Mouse (Mus musculus) hindbrain, embryonic 14.5 days (tissue): ENCODE data around the gene Grid2. TPM values are rescaled to one million over a fixed set of nuclear protein-coding genes. Genes with fewer than 3 reads are reported as not detected.
"Not testable (repeated sequence)": the region's sequence is repeated elsewhere in the genome, so short reads cannot be mapped to it uniquely, and the experiment has no call there.

Experiments
- ATAC-seq: fragments of 200-750 bp; cut with Nextera tagmentation; 2 replicates; pipeline ENCODE4 v1.8.0; 2017; ENCODE audit warnings: moderate number of reproducible peaks, mild to moderate bottlenecking, moderate TSS enrichment, moderate library complexity; ENCODE audit not compliant: low FRiP score
- DNase-seq: peaks from one replicate; pipeline ENCODE4 v3.0.0-alpha.2; 2015; ENCODE audit warnings: low spot score
- H3K27ac ChIP-seq: fragments of 300-500 bp; sonication (generic); 2 replicates; pipeline ENCODE4 v1.5.1; 2014; ENCODE audit warnings: mild to moderate bottlenecking, moderate library complexity
- H3K27me3 ChIP-seq: fragments of 300-500 bp; sonication (generic); 2 replicates; pipeline ENCODE4 v1.6.1; 2014; ENCODE audit warnings: mild to moderate bottlenecking, low read length, mixed read lengths; ENCODE audit not compliant: control insufficient read depth, insufficient read depth
- H3K36me3 ChIP-seq: fragments of 300-500 bp; sonication (generic); replicated peaks from 2 replicates; pipeline ENCODE4 v1.6.1; 2014; ENCODE audit not compliant: control insufficient read depth, insufficient read depth
- H3K4me1 ChIP-seq: fragments of 300-500 bp; sonication (generic); replicated peaks from 2 replicates; pipeline ENCODE4 v1.6.1; 2014; ENCODE audit warnings: antibody characterized with exemption, low read length, mixed read lengths; ENCODE audit not compliant: control insufficient read depth, insufficient read depth
- H3K4me2 ChIP-seq: fragments of 300-500 bp; sonication (generic); replicated peaks from 2 replicates; pipeline ENCODE4 v1.6.1; 2014; ENCODE audit warnings: mild to moderate bottlenecking, moderate library complexity
- H3K4me3 ChIP-seq: fragments of 300-500 bp; sonication (generic); replicated peaks from 2 replicates; pipeline ENCODE4 v1.5.1; 2014; ENCODE audit warnings: mild to moderate bottlenecking, low read length
- H3K9ac ChIP-seq: fragments of 300-500 bp; sonication (generic); 2 replicates; pipeline ENCODE4 v1.6.1; 2014
- H3K9me3 ChIP-seq: fragments of 300-500 bp; sonication (generic); 2 replicates; pipeline ENCODE4 v1.6.1; 2016; ENCODE audit warnings: low read length; ENCODE audit not compliant: control insufficient read depth
- WGBS: fragments of 180-500 bp; shearing (Covaris S2); extraction: QIAGEN DNeasy Blood & Tissue Kit; methylation state at CpG from one replicate; pipeline ENCODE4 v1.1.7; 2014; 5-methylcytosine and 5-hydroxymethylcytosine counted together
- polyA plus RNA-seq: library from polyadenylated mRNA; unstranded; fragments of >200 nt; fragmentation: Nextera tagmentation; extraction: Ambion mirVana; gene quantifications from 2 replicates; pipeline ENCODE4 v1.2.1, GENCODE M21; 2014

Grid2 gene
- polyA plus RNA-seq, 1 experiment from 2014 or later = 18.1 TPM

DNA sequence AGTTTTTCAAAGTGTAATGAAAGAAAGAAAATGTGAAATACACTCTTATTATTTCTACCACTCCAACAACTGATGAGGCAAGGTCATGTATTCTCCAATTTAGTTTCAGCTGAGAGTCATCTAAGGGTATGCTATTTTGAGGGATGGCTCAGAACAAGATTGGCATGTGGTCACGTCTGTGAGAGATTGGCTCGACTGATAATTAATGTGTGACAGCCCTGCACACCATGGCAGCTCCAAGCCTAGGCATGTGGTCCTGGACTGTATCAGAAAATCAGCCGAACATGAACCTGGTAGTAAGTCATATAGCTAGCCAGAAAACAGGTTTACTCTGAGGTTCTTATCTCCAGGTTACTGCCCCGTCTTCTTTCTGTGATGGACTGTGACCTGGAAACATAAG, 292.1 kb downstream of the Grid2 start:
- no peak for DNase-seq
- no peak for ATAC-seq
- H3K27me3 ChIP-seq = no peaks in the 10 kb centered on the region
- 67% methylated on average over 4 of the region's 4 CpGs for WGBS
- H3K4me2 ChIP-seq = no peak overlapping the region
- H3K9me3 ChIP-seq = no peaks in the 10 kb centered on the region
- H3K4me1 ChIP-seq = no peaks in the 10 kb centered on the region
- no peak overlapping the region for H3K9ac ChIP-seq
- no peak overlapping the region for H3K4me3 ChIP-seq
- no peak overlapping the region for H3K27ac ChIP-seq
- H3K36me3 ChIP-seq = no peaks in the 10 kb centered on the region

DNA sequence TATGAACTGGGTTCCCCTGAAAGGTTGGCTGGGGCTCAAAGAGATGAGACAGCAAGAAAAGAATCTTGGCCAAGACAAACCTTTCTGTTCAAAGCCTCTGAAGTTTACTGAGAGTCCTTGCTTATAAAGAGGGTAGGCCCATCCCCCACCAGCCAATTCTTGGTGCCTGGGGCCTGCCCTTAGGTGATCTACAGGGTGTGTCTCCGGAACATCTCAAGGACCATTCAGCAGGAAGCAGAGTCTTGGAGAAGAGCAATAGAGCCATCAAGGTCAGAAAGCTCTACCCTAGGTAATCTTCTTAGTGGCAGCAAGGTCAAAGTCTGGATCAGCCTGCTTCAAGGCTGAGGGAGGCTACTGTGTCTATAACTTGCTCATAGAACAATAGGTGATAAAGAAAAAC, 313.1 kb downstream of the Grid2 start:
- not testable (repeated sequence) for H3K4me2 ChIP-seq, H3K36me3 ChIP-seq, DNase-seq, H3K9ac ChIP-seq, H3K4me1 ChIP-seq, H3K27me3 ChIP-seq, H3K27ac ChIP-seq, H3K9me3 ChIP-seq, H3K4me3 ChIP-seq, ATAC-seq
- WGBS = 100% methylated on average over 1 of the region's 1 CpGs

DNA sequence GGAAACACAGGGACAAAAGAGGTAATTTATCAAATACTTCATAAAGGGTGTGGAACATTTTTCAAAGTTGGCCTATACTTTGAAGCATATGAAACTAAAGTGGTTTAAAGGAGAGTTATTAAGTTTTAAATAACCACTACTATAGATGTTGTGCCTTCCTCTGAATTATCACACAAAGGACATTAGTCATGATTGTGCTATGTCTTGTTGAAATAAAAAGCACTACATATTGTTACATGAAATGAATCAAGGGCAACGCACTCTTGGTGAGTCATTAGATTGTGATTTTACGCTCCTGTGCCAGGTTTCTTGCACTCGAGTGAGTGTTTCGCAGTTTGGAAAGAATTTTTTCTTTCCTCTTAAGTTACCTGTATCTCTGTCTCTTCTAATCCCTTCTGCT, 335.0 kb downstream of the Grid2 start:
- Histone ChIP-seq H3K4me3 (no peak overlapping the region), H3K9me3 (no peaks in the 10 kb centered on the region), H3K4me2 (no peak overlapping the region), H3K27ac (no peak overlapping the region), H3K27me3 (no peaks in the 10 kb centered on the region), H3K36me3 (no peaks in the 10 kb centered on the region), H3K9ac (no peak overlapping the region), H3K4me1 (no peaks in the 10 kb centered on the region)
- WGBS = 86% methylated on average over 4 of the region's 4 CpGs
- no peak for DNase-seq
- no peak for ATAC-seq

DNA sequence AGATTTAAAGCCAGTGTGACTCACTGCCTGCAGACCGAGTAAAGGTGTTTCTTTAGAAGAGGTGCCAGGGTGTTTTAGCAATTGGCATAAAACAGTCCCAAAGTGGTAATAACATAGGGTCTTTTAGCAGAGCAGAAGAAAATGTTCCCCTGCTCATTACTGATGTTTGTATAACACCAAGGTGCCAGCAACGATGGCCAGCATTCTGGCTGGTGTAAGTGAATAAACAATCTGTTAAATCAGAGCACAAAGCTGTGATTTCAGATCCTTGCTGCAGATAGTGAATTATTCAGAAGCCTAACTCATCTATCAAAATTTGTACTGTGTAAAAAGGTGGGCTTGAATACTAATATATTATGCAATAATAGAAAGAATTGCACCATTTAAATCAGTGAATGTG, 353.9 kb downstream of the Grid2 start:
- ATAC-seq (no peak), DNase-seq (no peak)
- 63% methylated on average over 2 of the region's 2 CpGs for WGBS

DNA sequence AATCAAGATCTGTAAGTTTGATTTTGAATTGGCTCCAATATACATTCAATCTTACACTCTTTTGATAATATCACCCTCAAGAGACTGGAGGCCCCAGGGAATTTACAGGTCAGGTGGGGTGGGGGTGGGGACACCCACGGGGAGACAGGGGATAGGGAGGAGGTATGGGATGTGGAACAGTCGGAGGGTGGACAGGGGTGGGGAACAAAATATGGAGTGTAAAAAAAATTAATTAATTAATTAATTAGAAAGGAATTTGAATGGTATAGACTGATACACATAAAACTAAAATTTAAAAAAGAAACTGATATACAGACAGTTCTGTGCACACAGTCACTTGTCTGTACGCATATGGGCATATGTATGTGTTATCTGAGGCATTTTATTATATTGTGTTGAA, 380.3 kb downstream of the Grid2 start:
- no peak for ATAC-seq
- no peak for DNase-seq
- WGBS = 92% methylated on average over 3 of the region's 3 CpGs
- Histone ChIP-seq H3K4me3 (no peak overlapping the region), H3K27ac (no peak overlapping the region), H3K9me3 (no peaks in the 10 kb centered on the region), H3K4me2 (no peak overlapping the region), H3K36me3 (no peaks in the 10 kb centered on the region), H3K9ac (no peak overlapping the region), H3K27me3 (no peaks in the 10 kb centered on the region), H3K4me1 (no peaks in the 10 kb centered on the region)

More for the DNA sequence above, 353.9 kb downstream of the Grid2 start:
- Histone ChIP-seq H3K4me1 (no peaks in the 10 kb centered on the region), H3K27me3 (no peaks in the 10 kb centered on the region), H3K9me3 (no peaks in the 10 kb centered on the region), H3K9ac (no peak overlapping the region), H3K4me2 (no peak overlapping the region), H3K36me3 (no peaks in the 10 kb centered on the region), H3K27ac (no peak overlapping the region), H3K4me3 (no peak overlapping the region)

DNA sequence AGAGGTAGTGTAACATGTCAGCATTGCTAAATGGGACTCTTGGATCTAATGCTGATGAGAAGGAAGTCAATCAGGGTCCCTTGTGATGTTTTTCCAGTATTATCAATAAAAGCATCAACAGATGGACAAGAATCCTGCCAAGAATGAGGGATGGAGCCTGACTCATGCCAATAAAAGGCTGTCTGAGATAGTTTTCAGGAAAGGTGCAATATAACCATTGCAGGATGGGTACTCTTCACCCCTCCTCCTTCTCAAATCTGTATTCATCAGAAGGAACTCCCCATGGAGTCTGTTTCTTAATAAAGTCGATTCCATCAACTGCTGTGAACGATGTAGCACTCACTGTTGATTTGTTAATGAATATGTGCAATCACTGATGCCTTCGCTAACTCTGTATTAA, 403.7 kb downstream of the Grid2 start:
- Histone ChIP-seq H3K4me2 (no peak overlapping the region), H3K27me3 (no peaks in the 10 kb centered on the region), H3K9me3 (no peaks in the 10 kb centered on the region), H3K4me3 (no peak overlapping the region), H3K36me3 (no peaks in the 10 kb centered on the region), H3K27ac (no peak overlapping the region), H3K4me1 (no peaks in the 10 kb centered on the region), H3K9ac (no peak overlapping the region)
- WGBS = 31% methylated on average over 3 of the region's 3 CpGs
- ATAC-seq = peak; percentile 57; the same call in 1 of the 2 replicates
- DNase-seq = no peak

DNA sequence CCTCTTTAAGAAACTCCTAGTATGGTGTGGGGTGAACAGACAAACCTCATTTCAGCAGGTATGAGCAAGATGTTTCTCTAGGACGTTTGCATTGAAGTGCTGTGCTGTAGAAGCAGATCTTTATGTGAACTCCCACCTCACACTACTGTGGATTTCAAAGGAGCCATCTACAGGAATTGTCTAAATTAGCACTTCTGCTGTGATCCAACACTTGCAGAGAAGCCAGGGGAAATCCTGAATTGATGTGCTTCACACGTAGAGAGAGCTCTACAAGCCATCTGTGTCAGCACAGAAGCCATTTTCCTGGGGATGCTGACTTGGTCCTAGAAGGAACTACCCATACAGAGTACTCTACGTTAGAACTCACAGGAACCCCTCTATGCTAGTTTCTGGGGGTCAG, 430.0 kb downstream of the Grid2 start:
- Histone ChIP-seq H3K27ac (no peak overlapping the region), H3K4me1 (no peaks in the 10 kb centered on the region), H3K4me2 (no peak overlapping the region), H3K36me3 (no peaks in the 10 kb centered on the region), H3K4me3 (no peak overlapping the region), H3K9me3 (no peaks in the 10 kb centered on the region), H3K9ac (no peak overlapping the region), H3K27me3 (no peaks in the 10 kb centered on the region)
- no peak for ATAC-seq
- WGBS = 66% methylated on average over 3 of the region's 3 CpGs
- DNase-seq = no peak

DNA sequence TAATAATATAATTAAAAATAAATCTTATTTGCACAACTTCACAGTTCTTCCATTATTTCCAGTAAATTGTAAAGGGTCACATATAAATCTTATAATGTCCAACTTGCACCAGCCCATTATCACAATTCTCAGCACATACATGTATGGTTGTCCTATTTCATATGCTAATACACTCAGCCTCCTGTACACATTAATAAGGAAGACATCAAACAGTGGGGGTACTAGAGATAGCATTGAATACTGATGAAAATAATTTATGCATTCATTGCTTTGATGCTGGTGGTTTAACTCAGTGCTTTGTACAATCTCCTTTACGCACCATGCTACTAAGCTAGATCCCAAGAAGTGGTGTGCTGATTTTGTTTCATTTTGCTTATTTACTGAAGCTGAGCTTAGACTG, 446.0 kb downstream of the Grid2 start:
- Histone ChIP-seq H3K27ac (no peak overlapping the region), H3K4me3 (no peak overlapping the region), H3K4me2 (no peak overlapping the region), H3K27me3 (no peaks in the 10 kb centered on the region), H3K9ac (no peak overlapping the region), H3K4me1 (no peaks in the 10 kb centered on the region), H3K36me3 (no peaks in the 10 kb centered on the region), H3K9me3 (no peaks in the 10 kb centered on the region)
- WGBS = 63% methylated on average over 1 of the region's 1 CpGs
- DNase-seq = no peak
- no peak for ATAC-seq

DNA sequence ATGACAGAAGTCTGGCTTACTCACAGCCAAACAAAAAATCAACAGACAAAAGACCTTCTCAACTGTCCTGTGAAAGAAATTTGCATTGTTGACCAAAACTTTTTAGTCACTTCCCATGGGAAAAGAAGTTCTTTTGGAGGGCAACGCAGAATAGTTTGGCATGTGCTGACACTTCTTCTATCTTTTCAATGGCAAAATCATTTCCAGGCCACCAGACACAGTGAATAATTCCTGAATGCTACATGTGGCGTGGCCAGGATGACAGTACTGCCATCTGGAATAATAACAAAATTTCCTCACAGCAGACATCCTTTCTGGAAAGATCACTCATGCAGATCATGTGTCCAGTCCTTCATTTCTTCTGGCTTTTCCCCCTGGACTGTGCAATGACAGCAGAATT, 478.1 kb downstream of the Grid2 start:
- WGBS = 19% methylated on average over 2 of the region's 2 CpGs
- ATAC-seq = no peak

DNA sequence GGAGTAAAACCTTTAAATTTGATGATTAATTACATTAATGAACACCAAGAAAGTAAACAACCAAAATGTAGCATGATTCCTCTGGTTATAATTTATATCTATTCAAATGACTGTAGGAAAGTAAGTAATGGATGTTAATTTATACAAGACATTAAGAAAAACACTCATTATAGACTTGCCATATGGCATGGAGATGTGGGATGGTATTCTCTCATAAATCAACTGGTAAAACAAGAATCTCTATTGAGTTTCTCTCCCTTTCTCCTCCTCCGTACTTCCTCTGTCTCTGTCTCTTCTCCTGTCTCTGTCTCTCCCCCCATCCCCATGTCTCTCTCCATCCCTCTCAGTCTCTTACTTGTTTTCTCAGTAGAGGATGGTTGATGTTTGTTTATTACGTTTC, 506.9 kb downstream of the Grid2 start:
- ATAC-seq = no peak
- no peaks in the 10 kb centered on the region for H3K9me3 ChIP-seq
- no peaks in the 10 kb centered on the region for H3K27me3 ChIP-seq
- H3K9ac ChIP-seq = no peak overlapping the region
- no peaks in the 10 kb centered on the region for H3K4me1 ChIP-seq
- H3K27ac ChIP-seq = no peak overlapping the region
- DNase-seq = no peak
- H3K4me2 ChIP-seq = no peak overlapping the region
- H3K36me3 ChIP-seq = no peaks in the 10 kb centered on the region
- WGBS = 66% methylated on average over 2 of the region's 2 CpGs
- H3K4me3 ChIP-seq = no peak overlapping the region

More for the DNA sequence above, 478.1 kb downstream of the Grid2 start:
- no peak overlapping the region for H3K9ac ChIP-seq
- no peak overlapping the region for H3K27ac ChIP-seq
- peak; percentile 32 for DNase-seq
- H3K4me3 ChIP-seq = no peak overlapping the region
- no peaks in the 10 kb centered on the region for H3K36me3 ChIP-seq
- H3K27me3 ChIP-seq = no peaks in the 10 kb centered on the region
- H3K9me3 ChIP-seq = no peaks in the 10 kb centered on the region
- no peak overlapping the region for H3K4me2 ChIP-seq
- H3K4me1 ChIP-seq = no peaks in the 10 kb centered on the region; the same call in 1 of the 2 replicates
